Mouse (Mus musculus) midbrain, postnatal 0 days (tissue): ENCODE measurements at regions not wholly inside any gene's neighbourhood (a gene's known extent, or its start where the extent isn't known, plus 50 kb on each side); places are given as distances from the start of the nearest gene placed in this dataset.

Experiments used
- ATAC-seq: fragments of 200-750 bp; cut with Nextera tagmentation; 2 replicates; pipeline ENCODE4 v1.8.0; 2017; ENCODE audit warnings: moderate number of reproducible peaks, mild to moderate bottlenecking, moderate TSS enrichment, moderate library complexity; ENCODE audit not compliant: low FRiP score
- DNase-seq: peaks from one replicate; pipeline ENCODE4 v3.0.0-alpha.2; 2015; ENCODE audit warnings: low spot score
- H3K27ac ChIP-seq: fragments of 300-500 bp; sonication (generic); 2 replicates; pipeline ENCODE4 v1.5.1; 2014; ENCODE audit warnings: low read depth, mild to moderate bottlenecking, low read length, mixed read lengths
- H3K27me3 ChIP-seq: fragments of 300-500 bp; sonication (generic); 2 replicates; pipeline ENCODE4 v1.6.1; 2014; ENCODE audit warnings: low read length, control low read depth, mixed read lengths; ENCODE audit not compliant: insufficient read depth
- H3K36me3 ChIP-seq: fragments of 300-500 bp; sonication (generic); 2 replicates; pipeline ENCODE4 v1.6.1; 2014; ENCODE audit warnings: low read length, control low read depth, mixed read lengths; ENCODE audit not compliant: insufficient read depth
- H3K4me1 ChIP-seq: fragments of 300-500 bp; sonication (generic); 2 replicates; pipeline ENCODE4 v1.6.1; 2014; ENCODE audit warnings: mild to moderate bottlenecking, control low read depth, antibody characterized with exemption, low read length, mixed read lengths; ENCODE audit not compliant: insufficient read depth
- H3K4me2 ChIP-seq: fragments of 300-500 bp; sonication (generic); 2 replicates; pipeline ENCODE4 v1.6.1; 2014; ENCODE audit warnings: low read depth, mild to moderate bottlenecking, low read length, mixed read lengths; ENCODE audit not compliant: poor library complexity, severe bottlenecking
- H3K4me3 ChIP-seq: fragments of 300-500 bp; sonication (generic); 2 replicates; pipeline ENCODE4 v1.5.1; 2014; ENCODE audit warnings: low read depth, mild to moderate bottlenecking, low read length, moderate library complexity
- H3K9ac ChIP-seq: fragments of 300-500 bp; sonication (generic); replicated peaks from 2 replicates; pipeline ENCODE4 v1.6.1; 2014; ENCODE audit warnings: mild to moderate bottlenecking, low read length, moderate library complexity, mixed read lengths; ENCODE audit not compliant: poor library complexity, severe bottlenecking
- H3K9me3 ChIP-seq: fragments of 300-500 bp; sonication (generic); 2 replicates; pipeline ENCODE4 v1.6.1; 2016; ENCODE audit warnings: low read length, control low read depth
- CTCF ChIP-seq: IDR thresholded peaks from 2 replicates; pipeline ENCODE4 v1.5.1; 2016; ENCODE audit warnings: antibody characterized with exemption, mild to moderate bottlenecking
- WGBS: fragments of 180-500 bp; shearing (Covaris S2); extraction: QIAGEN DNeasy Blood & Tissue Kit; methylation state at CpG from one replicate; pipeline ENCODE4 v1.1.7; 2014; 5-methylcytosine and 5-hydroxymethylcytosine counted together

DNA sequence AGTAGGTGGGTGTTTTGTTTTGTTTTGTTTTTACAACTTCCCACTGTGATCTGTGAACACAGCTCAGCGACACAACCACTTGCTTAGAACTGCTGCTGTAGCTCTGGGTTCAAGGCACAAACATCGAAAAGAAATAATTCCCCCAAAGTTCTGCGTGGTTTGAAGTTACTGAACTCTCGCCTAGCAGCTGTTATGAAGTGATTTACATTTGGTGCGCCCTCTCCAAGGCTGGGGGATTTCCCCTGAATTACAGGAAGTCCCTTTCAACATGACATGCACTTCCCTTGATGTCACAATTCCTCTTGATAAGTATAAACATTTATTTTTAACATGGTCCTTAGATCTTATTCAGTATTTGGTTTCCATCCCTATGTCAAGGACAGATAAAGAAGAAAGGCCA lies 336.3 kb upstream of the Adgrl2 start:
- no peak overlapping the region for H3K4me3 ChIP-seq
- TF ChIP-seq CTCF, result no peak
- H3K27ac ChIP-seq, result no peak overlapping the region
- H3K9ac ChIP-seq, result no peak overlapping the region
- no peaks in the 10 kb centered on the region for H3K36me3 ChIP-seq
- H3K4me2 ChIP-seq, result no peak overlapping the region
- H3K9me3 ChIP-seq, result no peaks in the 10 kb centered on the region
- 73% methylated on average over 5 of the region's 5 CpGs for WGBS
- ATAC-seq (no peak), DNase-seq (no peak)
- no peaks in the 10 kb centered on the region for H3K4me1 ChIP-seq
- no peaks in the 10 kb centered on the region for H3K27me3 ChIP-seq

- no peak for ATAC-seq
- 69% methylated on average over 2 of the region's 2 CpGs for WGBS
These were observed 333.7 kb upstream of the Adgrl2 start for GRCm38 (mm10) chr3:149324088-149324487.

GRCm38 (mm10) chr3:149318728-149319127 lies 328.4 kb upstream of the Adgrl2 start:
- H3K4me1 ChIP-seq, result no peaks in the 10 kb centered on the region
- no peaks in the 10 kb centered on the region for H3K9me3 ChIP-seq
- H3K9ac ChIP-seq, result no peak overlapping the region
- H3K36me3 ChIP-seq, result no peaks in the 10 kb centered on the region
- H3K27me3 ChIP-seq, result no peaks in the 10 kb centered on the region
- DNase-seq (no peak), ATAC-seq (no peak)
- H3K4me2 ChIP-seq, result no peak overlapping the region
- WGBS, result 75% methylated on average over 9 of the region's 9 CpGs
- TF ChIP-seq CTCF, result no peak
- no peak overlapping the region for H3K4me3 ChIP-seq
- no peak overlapping the region for H3K27ac ChIP-seq

More at GRCm38 (mm10) chr3:149324088-149324487, 333.7 kb upstream of the Adgrl2 start:
- Histone ChIP-seq H3K9me3 (no peaks in the 10 kb centered on the region), H3K36me3 (no peaks in the 10 kb centered on the region), H3K27ac (no peak overlapping the region), H3K27me3 (no peaks in the 10 kb centered on the region), H3K4me3 (no peak overlapping the region), H3K9ac (no peak overlapping the region), H3K4me1 (no peaks in the 10 kb centered on the region), H3K4me2 (no peak overlapping the region)
- no peak for DNase-seq
- no peak for TF ChIP-seq CTCF

- Histone ChIP-seq H3K4me1 (no peaks in the 10 kb centered on the region), H3K27ac (no peak overlapping the region), H3K9ac (no peak overlapping the region), H3K36me3 (no peaks in the 10 kb centered on the region), H3K27me3 (no peaks in the 10 kb centered on the region), H3K9me3 (no peaks in the 10 kb centered on the region), H3K4me2 (no peak overlapping the region), H3K4me3 (no peak overlapping the region)
- DNase-seq, result no peak
- no peak for TF ChIP-seq CTCF
- 55% methylated on average over 4 of the region's 4 CpGs for WGBS
- ATAC-seq, result no peak
These were observed 323.9 kb upstream of the Adgrl2 start for GRCm38 (mm10) chr3:149314258-149314657.

DNA sequence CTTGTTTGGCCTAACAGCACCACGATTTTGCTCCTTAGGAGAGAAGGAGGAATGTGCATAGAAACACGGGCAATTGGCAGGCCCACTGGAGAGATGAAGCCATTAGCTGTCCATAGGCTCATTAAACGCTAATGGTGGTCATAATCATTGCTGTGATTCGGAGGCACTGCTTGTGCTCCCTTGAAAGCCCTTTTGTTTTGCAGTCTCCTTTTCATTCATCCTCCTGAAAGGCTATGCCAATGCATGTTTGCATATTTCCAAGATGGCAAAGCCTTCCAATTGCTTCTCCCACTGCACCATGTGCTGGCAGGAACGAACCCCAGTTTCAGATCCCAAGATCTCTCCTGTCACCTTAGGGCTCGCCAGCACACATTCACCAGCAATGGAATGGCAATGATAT lies 322.9 kb upstream of the Adgrl2 start:
- no peaks in the 10 kb centered on the region for H3K9me3 ChIP-seq
- H3K4me1 ChIP-seq, result no peaks in the 10 kb centered on the region
- no peak for TF ChIP-seq CTCF
- H3K9ac ChIP-seq, result no peak overlapping the region
- ATAC-seq, result no peak
- H3K4me2 ChIP-seq, result no peak overlapping the region
- 77% methylated on average over 6 of the region's 6 CpGs for WGBS
- no peaks in the 10 kb centered on the region for H3K27me3 ChIP-seq
- no peak for DNase-seq
- no peak overlapping the region for H3K4me3 ChIP-seq
- H3K27ac ChIP-seq, result no peak overlapping the region
- no peaks in the 10 kb centered on the region for H3K36me3 ChIP-seq

DNA sequence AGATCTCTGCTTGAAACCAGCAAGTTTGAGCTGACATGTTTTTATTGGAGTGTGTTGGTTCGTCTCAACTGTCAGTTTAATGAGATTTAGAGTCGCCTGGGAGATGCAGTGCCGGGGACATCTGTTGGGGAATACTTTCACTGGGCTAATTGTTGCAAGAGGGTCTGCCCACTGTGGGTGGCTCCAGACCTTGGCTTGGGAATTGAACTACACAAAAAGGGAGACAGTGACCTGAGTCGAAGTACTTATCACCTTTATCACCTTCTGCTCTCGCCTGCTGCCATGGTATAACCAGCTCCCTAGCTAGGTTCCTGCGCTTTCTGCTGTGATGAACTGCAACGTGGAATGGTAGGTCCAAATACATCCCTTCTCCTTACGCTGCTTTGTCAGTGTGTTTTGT lies 321.2 kb upstream of the Adgrl2 start:
- no peak overlapping the region for H3K27ac ChIP-seq
- no peaks in the 10 kb centered on the region for H3K4me1 ChIP-seq
- H3K36me3 ChIP-seq, result no peaks in the 10 kb centered on the region
- no peaks in the 10 kb centered on the region for H3K9me3 ChIP-seq
- no peak overlapping the region for H3K4me2 ChIP-seq
- TF ChIP-seq CTCF, result no peak
- no peak overlapping the region for H3K4me3 ChIP-seq
- ATAC-seq, result no peak
- H3K9ac ChIP-seq, result no peak overlapping the region
- DNase-seq, result no peak
- whole genome bisulfite sequencing, result 94% methylated on average over 8 of the region's 8 CpGs
- no peaks in the 10 kb centered on the region for H3K27me3 ChIP-seq

DNA sequence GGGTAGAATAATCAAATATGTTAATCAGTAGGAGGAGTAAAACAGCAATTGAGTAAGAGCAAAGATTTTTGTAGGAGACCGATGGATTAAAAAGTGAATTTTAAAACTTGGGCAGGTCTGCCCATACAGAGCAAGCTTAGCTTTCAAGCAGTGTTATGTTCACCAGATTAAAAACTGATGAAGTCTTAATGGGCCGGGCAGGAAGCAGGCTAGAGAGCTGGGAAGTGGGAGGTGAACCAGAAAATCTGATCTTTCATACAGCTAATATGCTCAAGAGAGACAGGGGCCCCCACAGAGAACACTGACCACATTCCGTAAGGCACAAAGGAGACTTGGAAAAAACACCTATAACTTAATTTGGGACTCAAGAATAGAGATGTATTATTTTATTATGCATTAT lies 316.4 kb upstream of the Adgrl2 start:
- no peak overlapping the region for H3K4me3 ChIP-seq
- TF ChIP-seq CTCF, result no peak
- H3K9me3 ChIP-seq, result no peaks in the 10 kb centered on the region
- no peaks in the 10 kb centered on the region for H3K4me1 ChIP-seq
- H3K4me2 ChIP-seq, result no peak overlapping the region
- H3K27ac ChIP-seq, result no peak overlapping the region
- DNase-seq, result no peak
- no peak for ATAC-seq
- H3K9ac ChIP-seq, result no peak overlapping the region
- no peaks in the 10 kb centered on the region for H3K27me3 ChIP-seq
- 50% methylated on average over 3 of the region's 3 CpGs for WGBS
- H3K36me3 ChIP-seq, result no peaks in the 10 kb centered on the region
